Mouse (Mus musculus): ENCODE measurements around the gene Nbea. TPM values are rescaled to one million over a fixed set of nuclear protein-coding genes. Genes with fewer than 3 reads are reported as not detected.

The Nbea gene
- total RNA-seq, 2 experiments from 2014 or later = 221 to 230 TPM

- peak; percentile 54 to 66 for DNase-seq (ENCODE audit: low spot score in 2 of 2)
- Histone ChIP-seq H3K4me3 (no peak overlapping the region), H3K27ac (peak overlapping the region; percentile 65)
- no peak for TF ChIP-seq CTCF (conservative IDR thresholded peaks at IDR 0.05)
These were observed 310.3 kb downstream of the Nbea start for GRCm38 (mm10) chr3:55872944-55873924.

GRCm38 (mm10) chr3:55852488-55852887 is 331.0 kb downstream of the Nbea start:
- H3K27ac ChIP-seq = no peak overlapping the region
- no peak for TF ChIP-seq CTCF (conservative IDR thresholded peaks at IDR 0.05)
- DNase-seq (ENCODE audit: low spot score in 2 of 2) = no peak
- H3K4me3 ChIP-seq = no peak overlapping the region

- TF ChIP-seq CTCF (conservative IDR thresholded peaks at IDR 0.05) = no peak
- DNase-seq (ENCODE audit: low spot score in 2 of 2) = no peak
- H3K27ac ChIP-seq = no peak overlapping the region
- no peak overlapping the region for H3K4me3 ChIP-seq
These were observed 336.4 kb downstream of the Nbea start for GRCm38 (mm10) chr3:55847115-55847514.

GRCm38 (mm10) chr3:55837188-55837587 is 346.3 kb downstream of the Nbea start:
- no peak for DNase-seq (ENCODE audit: low spot score in 2 of 2)
- no peak; the same call in 1 of the 2 replicates for TF ChIP-seq CTCF (conservative IDR thresholded peaks at IDR 0.05)
- Histone ChIP-seq H3K27ac (no peak overlapping the region), H3K4me3 (no peak overlapping the region)

GRCm38 (mm10) chr3:55835207-55835606 is 348.3 kb downstream of the Nbea start:
- peak; percentile 42 for TF ChIP-seq CTCF (conservative IDR thresholded peaks at IDR 0.05)
- no peak overlapping the region for H3K4me3 ChIP-seq
- no peak for DNase-seq (ENCODE audit: low spot score in 2 of 2)
- H3K27ac ChIP-seq = no peak overlapping the region

- TF ChIP-seq CTCF (conservative IDR thresholded peaks at IDR 0.05) = no peak
- no peak overlapping the region for H3K4me3 ChIP-seq
- no peak for DNase-seq (ENCODE audit: low spot score in 2 of 2)
- no peak overlapping the region for H3K27ac ChIP-seq
These were observed 353.3 kb downstream of the Nbea start for GRCm38 (mm10) chr3:55830226-55830625.

GRCm38 (mm10) chr3:55828481-55829256 is 354.8 kb downstream of the Nbea start:
- no peak for TF ChIP-seq CTCF (conservative IDR thresholded peaks at IDR 0.05)
- no peak for DNase-seq (ENCODE audit: low spot score in 2 of 2)
- Histone ChIP-seq H3K4me3 (no peak overlapping the region), H3K27ac (no peak overlapping the region)

GRCm38 (mm10) chr3:55824864-55825263 is 358.6 kb downstream of the Nbea start:
- no peak overlapping the region for H3K27ac ChIP-seq
- DNase-seq (ENCODE audit: low spot score in 2 of 2) = no peak
- H3K4me3 ChIP-seq = no peak overlapping the region
- TF ChIP-seq CTCF (conservative IDR thresholded peaks at IDR 0.05) = no peak

GRCm38 (mm10) chr3:55819598-55819997 is 363.9 kb downstream of the Nbea start:
- no peak overlapping the region for H3K27ac ChIP-seq
- TF ChIP-seq CTCF (conservative IDR thresholded peaks at IDR 0.05) = no peak
- no peak for DNase-seq (ENCODE audit: low spot score in 2 of 2)
- H3K4me3 ChIP-seq = no peak overlapping the region

- Histone ChIP-seq H3K27ac (no peak overlapping the region), H3K4me3 (no peak overlapping the region)
- DNase-seq (ENCODE audit: low spot score in 2 of 2) = no peak
- no peak for TF ChIP-seq CTCF (conservative IDR thresholded peaks at IDR 0.05)
These were observed 365.4 kb downstream of the Nbea start for GRCm38 (mm10) chr3:55818082-55818481.

- Histone ChIP-seq H3K27ac (no peak overlapping the region; the same call in 1 of the 2 replicates), H3K4me3 (no peak overlapping the region)
- TF ChIP-seq CTCF (conservative IDR thresholded peaks at IDR 0.05) = no peak
- DNase-seq (ENCODE audit: low spot score in 2 of 2) = no peak
These were observed 366.7 kb downstream of the Nbea start for GRCm38 (mm10) chr3:55816638-55817375.

GRCm38 (mm10) chr3:55816096-55816495 is 367.4 kb downstream of the Nbea start:
- no peak for TF ChIP-seq CTCF (conservative IDR thresholded peaks at IDR 0.05)
- no peak overlapping the region for H3K27ac ChIP-seq
- H3K4me3 ChIP-seq = no peak overlapping the region
- DNase-seq (ENCODE audit: low spot score in 2 of 2) = no peak

Data from layer of hippocampus, adult 2 months (tissue).